Mouse (Mus musculus) frontal cortex, postnatal 10 days (tissue): ENCODE measurements around the gene Ptn.
A peak's percentile ranks its signal among the peaks of the same experiment; 100 is the strongest.

Source experiments
- DNase-seq, 2 experiments: peaks; one replicate each; pipeline ENCODE4 v3.0.0; 2022; ENCODE audit warnings: low spot score in 2 of 2, mixed read lengths in 1 of 2

Ptn gene

DNA sequence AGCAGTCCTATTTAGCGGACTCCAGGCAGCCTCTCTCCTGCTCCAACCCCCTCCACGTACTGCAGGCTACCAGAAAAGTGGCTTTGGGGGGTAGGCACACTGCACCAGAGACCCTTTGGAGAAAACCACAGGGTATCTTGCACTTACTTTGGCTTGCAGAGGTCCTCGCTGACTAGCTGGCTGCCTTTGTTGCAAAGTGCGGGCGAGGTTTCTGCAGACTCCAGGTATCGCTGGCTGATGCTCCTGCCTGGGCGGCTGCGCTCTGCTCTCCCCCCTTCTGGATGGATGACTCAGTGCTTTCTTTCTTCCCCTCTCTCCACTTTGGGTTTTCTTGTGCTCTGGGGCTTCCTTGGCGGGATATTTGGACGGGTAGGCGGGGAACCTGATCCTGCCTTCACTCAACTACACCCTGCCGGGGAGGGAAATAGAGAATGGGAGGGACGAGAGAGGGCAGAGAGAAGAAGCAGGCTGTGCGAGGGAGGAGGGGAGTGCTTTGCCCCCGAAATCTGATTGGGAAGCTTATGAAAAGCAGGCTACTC, at the start of gene Ptn:
Gene Ptn (minus strand): TSS at position 474 of the 539 bp plus-strand sequence.
- DNase-seq, result peak; percentile 69 to 75

DNA sequence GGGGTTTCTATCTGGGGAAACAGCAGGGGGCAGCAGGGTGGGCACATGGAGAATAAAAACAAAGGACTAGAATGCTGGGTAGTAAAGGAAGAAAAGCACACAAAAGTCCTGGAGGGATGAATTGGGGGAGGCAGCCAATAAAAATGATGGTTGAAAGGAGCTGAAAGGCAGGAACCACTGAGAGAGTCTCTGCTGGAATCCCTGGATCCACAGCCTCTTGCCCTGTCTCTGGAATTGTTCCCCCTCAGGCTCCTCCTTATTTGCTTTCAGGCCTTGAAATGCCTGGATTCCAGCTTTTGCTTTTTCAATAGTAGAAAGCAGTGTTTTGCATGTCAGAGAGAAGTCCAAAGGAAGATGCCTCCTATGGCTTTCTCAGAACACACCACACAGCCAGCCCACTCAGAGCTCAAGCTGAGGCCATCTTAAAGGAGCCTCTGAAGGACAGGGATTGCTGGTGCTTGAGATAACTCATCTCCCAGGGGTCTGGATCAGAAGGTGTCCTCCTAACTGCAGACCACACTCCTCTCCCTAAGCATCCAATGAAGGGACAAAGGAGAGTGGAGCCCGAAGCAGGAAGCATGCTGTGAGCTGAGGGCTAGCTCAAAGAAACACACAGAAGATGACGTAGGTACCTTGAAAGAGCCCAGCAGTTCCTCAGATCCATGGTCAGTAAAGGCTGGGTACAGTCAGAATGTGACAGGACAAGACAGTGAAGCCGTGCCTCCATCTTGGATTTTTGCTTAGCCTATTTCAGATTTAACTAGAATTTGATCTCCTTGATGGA, 48.4 kb upstream of the Ptn start:
- DNase-seq, result no peak

GRCm38 (mm10) chr6:36857627-36858257, 47.7 kb upstream of the Ptn start:
- no peak for DNase-seq

- peak; percentile 68 to 70 for DNase-seq
Measured at GRCm38 (mm10) chr6:36850422-36851129, 40.6 kb upstream of the Ptn start.

DNA sequence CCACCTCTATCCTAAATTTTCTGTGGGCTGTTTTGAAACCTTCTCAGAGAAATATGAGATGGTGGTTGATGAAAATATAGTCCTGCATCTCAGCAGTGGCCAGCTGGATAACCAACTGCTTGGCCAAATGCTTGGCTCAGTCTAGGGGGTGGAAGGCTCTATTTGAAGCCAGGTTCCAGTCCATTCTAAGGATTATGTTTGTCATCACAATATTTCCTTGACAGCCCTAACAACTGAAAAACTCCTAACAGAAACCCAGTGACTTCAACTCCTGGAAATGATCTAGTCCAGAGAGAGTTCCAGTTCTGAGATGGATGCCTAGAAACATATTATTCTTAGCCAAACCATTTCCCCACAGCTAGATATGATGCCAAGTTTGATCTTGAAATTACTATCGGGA, 35.3 kb upstream of the Ptn start:
- no peak for DNase-seq

DNA sequence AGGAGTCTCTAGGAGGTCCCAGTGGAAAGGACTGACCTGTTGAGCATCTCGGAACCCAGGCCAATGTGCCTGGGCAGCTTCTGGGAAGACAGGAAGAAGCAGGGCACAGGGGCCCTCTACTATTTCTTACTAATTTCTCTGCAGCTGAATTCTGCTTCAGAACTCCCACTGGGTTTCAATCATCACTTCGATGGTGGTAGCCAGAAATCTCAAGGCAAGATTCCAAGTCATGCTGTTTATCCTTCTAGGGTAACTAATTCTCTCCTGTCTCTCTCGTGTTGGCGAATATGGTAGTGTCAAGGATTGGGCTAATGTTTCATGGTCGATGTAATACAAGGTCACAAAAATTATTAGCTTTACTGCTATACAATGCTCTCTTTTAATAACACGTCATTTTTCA, 34.2 kb upstream of the Ptn start:
- DNase-seq, result no peak

GRCm38 (mm10) chr6:36843031-36843488, 33.0 kb upstream of the Ptn start:
- no peak for DNase-seq

DNA sequence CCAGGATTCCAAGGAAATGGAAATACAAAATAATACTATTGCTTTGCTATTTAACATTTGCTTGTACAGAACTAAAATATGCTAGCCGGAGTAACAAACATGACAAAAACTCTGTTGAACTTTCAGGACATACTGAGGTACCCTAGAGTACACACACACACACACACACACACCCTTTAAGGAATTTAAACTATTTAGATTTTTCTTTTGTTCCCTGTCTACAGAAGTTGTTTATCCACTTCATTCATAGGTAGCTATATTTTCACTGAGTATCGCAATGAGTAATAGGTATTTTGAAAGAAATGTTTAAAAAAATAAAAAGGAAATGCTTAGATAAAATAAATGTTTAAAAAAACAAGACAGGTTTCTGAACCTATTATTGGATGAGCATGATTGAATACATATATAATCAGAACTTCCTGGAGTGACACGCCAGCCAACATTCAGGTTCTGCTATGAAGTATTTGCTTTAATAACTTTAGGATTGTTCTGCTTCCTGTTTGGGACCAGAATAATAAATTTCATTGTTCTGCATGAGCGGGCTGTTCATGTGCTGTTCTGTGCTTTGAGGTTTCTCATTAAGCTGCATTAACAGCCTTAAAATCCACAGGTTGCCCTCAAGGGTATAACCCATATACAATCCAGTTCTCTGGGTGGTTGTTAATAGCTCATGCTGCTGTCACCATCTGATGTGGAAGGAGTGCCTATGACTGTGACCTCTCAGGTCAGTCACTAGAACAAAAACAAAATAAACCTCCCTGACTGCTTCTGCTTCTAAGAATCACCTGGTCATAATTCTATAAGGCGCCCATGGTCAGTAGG, 32.3 kb upstream of the Ptn start:
- no peak for DNase-seq

GRCm38 (mm10) chr6:36841701-36842100, 31.7 kb upstream of the Ptn start:
- no peak for DNase-seq

GRCm38 (mm10) chr6:36841174-36841573, 31.2 kb upstream of the Ptn start:
- no peak for DNase-seq

- no peak for DNase-seq
Measured at GRCm38 (mm10) chr6:36838747-36839146, 28.7 kb upstream of the Ptn start.

DNA sequence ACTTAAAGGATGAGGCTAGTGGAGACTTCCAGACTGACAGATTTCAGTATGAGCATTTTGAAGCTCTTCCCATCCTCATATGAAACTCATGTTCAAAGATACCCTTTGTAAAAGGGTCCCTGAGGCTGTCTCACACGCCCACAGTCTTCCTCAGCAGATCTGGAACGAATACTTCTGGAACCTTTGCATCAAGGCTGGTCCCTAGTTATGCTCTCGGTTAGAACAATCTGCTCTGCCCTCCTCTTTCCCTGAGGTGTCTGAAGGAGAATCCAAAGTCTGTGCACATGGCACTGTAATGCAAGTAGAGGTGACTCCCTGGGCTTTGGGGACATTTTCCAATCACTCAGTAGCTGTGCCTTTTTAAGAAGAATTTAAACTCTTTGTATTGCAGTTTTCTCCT, 25.3 kb upstream of the Ptn start:
- no peak for DNase-seq

DNA sequence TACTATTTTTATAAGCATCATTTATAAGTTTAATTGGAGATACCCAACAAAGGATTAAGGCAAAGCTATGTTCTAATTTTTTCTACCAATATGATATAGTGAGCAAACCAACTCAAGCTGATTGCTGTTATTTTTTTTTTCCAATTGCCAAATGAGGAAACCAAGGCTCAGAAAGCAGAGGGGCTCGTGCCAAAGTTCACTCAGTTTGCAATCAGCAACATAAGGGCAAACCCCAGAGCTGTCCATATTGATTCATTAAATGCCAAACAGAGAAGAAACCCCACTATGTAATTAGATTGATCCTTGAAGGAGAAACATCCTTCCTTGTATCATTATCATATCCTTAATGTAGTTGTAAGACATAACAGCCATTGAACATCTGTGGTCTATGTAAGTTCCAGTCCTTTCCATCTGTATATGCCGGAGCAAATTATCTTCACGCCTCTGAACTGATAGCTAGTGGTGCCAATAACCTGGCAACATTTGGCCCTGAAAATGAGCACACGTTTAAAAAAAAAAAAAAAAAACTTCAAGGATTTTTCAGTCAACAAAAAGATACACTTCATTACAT, 24.8 kb upstream of the Ptn start:
- DNase-seq, result no peak

DNA sequence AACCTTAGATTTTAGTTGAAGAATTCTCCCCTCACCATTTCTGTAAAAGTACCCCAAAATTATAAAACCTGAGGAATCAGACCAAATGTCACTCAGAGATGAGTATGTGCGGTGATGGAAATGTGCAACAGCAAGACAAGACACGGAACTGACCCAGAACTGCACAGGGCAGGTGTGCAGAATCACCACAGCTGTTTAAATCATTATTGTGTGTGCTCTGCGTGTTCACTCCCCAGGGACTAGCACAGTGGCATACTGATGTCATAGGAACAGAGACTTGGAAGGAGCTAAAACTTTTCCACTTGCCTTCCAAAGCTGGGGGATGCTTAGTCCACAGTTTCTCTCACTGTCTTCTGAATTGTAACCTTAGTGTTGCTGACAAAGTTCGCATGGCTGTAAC, 22.7 kb upstream of the Ptn start:
- DNase-seq, result no peak

- DNase-seq, result no peak
Measured at GRCm38 (mm10) chr6:36832207-36832606, 22.2 kb upstream of the Ptn start.

GRCm38 (mm10) chr6:36830371-36830925, 20.4 kb upstream of the Ptn start:
- no peak for DNase-seq

- DNase-seq, result no peak
Measured at GRCm38 (mm10) chr6:36819784-36820050, 9.7 kb upstream of the Ptn start.

DNA sequence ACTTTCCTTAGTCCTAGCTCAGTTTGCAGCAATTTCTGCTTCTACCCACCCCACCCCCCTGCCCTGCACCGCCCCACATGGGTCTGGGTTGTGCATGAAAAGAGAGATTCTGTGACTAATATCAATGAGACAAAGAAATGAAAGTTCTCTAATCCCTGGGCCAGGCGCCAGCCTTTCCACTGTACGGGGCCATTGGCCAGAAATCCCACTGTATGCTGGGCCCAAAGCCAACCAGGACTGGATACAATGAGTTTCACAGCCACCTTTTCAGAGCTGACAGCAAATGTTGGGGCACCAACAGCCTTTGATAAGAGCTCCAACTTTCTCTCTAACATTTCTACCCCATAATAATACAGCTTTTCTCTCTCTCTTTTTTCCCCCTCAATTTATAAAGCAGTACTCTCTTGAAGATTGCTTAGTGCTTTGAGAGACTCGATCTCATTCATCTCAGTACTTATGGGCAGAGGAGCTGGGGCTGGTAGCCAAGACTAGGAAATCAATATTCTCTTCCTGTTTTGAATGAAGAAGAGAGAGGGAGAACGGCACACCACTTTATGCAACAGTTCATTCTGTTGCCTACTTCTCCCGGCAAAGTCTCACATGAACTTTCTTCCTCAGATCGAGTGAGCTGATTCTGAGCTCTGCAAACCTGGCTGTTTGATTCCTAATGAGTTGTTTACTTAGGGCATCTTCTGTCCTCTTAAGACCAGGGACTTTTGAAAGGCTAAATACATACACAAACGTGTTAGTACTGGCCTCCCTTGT, 9.2 kb upstream of the Ptn start:
- peak; percentile 82 to 83 for DNase-seq

GRCm38 (mm10) chr6:36818281-36819018, 8.4 kb upstream of the Ptn start:
- no peak for DNase-seq

GRCm38 (mm10) chr6:36816666-36817065, 6.6 kb upstream of the Ptn start:
- no peak for DNase-seq
